Mouse (Mus musculus) G1E (cell line): ENCODE results near the gene Map7d3. TPM values are rescaled to one million over a fixed set of nuclear protein-coding genes. Genes with fewer than 3 reads are reported as not detected.

Experiments used
- ATAC-seq: 2 replicates; pipeline ENCODE4 v1.8.0; 2016; ENCODE audit warnings: mild to moderate bottlenecking; ENCODE audit not compliant: insufficient number of reproducible peaks, poor library complexity, low FRiP score, severe bottlenecking; ENCODE audit errors: extremely low read depth
- DNase-seq: peaks from one replicate; pipeline ENCODE4 v3.0.0; 2012; ENCODE audit warnings: low spot score
- H3K27me3 ChIP-seq: 2 replicates; pipeline ENCODE4 v1.6.1; 2012; ENCODE audit warnings: mild to moderate bottlenecking, low read length, inconsistent platforms; ENCODE audit not compliant: insufficient read depth
- H3K36me3 ChIP-seq: replicated peaks from 2 replicates; pipeline ENCODE3; 2012; ENCODE audit warnings: mild to moderate bottlenecking, inconsistent platforms
- H3K4me1 ChIP-seq: 2 replicates; pipeline ENCODE4 v1.6.1; 2012; ENCODE audit warnings: low read depth, low read length, inconsistent platforms, mixed read lengths; ENCODE audit not compliant: insufficient read depth
- H3K4me3 ChIP-seq: 2 replicates; pipeline ENCODE4 v1.5.1; 2012; ENCODE audit warnings: low read depth, mild to moderate bottlenecking, inconsistent platforms, low read length, moderate library complexity, mixed read lengths
- H3K9me3 ChIP-seq: replicated peaks from 2 replicates; pipeline ENCODE4 v1.6.1; 2012; ENCODE audit warnings: inconsistent platforms
- CTCF ChIP-seq: IDR thresholded peaks from 2 replicates; pipeline ENCODE4 v1.5.1; 2012; ENCODE audit warnings: low read depth, low read length, inconsistent platforms, mixed read lengths
- GATA1 ChIP-seq: IDR thresholded peaks from 2 replicates; pipeline ENCODE4 v1.6.1; 2012; ENCODE audit warnings: borderline replicate concordance, low read length, inconsistent platforms, mixed read lengths
- GATA2 ChIP-seq: IDR thresholded peaks from 2 replicates; pipeline ENCODE4 v1.6.1; 2012; ENCODE audit warnings: low read depth, low read length, inconsistent platforms, borderline replicate concordance
- POLR2AphosphoS5 ChIP-seq: IDR thresholded peaks from 2 replicates; pipeline ENCODE4 v1.6.1; 2012; ENCODE audit warnings: low read depth, low read length, inconsistent platforms; ENCODE audit not compliant: insufficient replicate concordance
- TAL1 ChIP-seq: conservative IDR thresholded peaks from 2 replicates; pipeline ENCODE4 v1.6.1; 2012; ENCODE audit warnings: low read depth, low read length, inconsistent platforms, mixed read lengths
- polyA plus RNA-seq: library from polyadenylated mRNA; stranded (reverse); fragments of >175 nt; gene quantifications from 2 replicates; pipeline ENCODE4 v1.2.3, GENCODE M21; 2012
- total RNA-seq, 2 experiments: library from RNA; stranded (forward) in 1 of 2; stranded (reverse) in 1 of 2; fragments of 200-1000 nt in 1 of 2; fragments of >200 nt in 1 of 2; fragmentation: Nextera tagmentation in 1 of 2; gene quantifications; 2 replicates each; pipeline ENCODE4 v1.2.3; 2014 to 2017

Gene Map7d3
- total and polyA plus RNA-seq, 3 experiments, result not detected

- H3K36me3 ChIP-seq, result no peaks in the 10 kb centered on the region
- DNase-seq (no peak), ATAC-seq (no peak)
Observed at GRCm38 (mm10) chrX:56760257-56760760, 61.8 kb downstream of the Map7d3 start.

GRCm38 (mm10) chrX:56756352-56756751 lies 65.8 kb downstream of the Map7d3 start:
- no peaks in the 10 kb centered on the region for H3K36me3 ChIP-seq

More at GRCm38 (mm10) chrX:56760257-56760760, 61.8 kb downstream of the Map7d3 start:
- Histone ChIP-seq H3K9me3 (no peaks in the 10 kb centered on the region), H3K27me3 (no peaks in the 10 kb centered on the region), H3K4me3 (no peak overlapping the region), H3K4me1 (no peaks in the 10 kb centered on the region)
- TF ChIP-seq CTCF, result no peak
- no peak for TF ChIP-seq TAL1
- no peak for TF ChIP-seq POLR2AphosphoS5
- no peak for TF ChIP-seq GATA2

GRCm38 (mm10) chrX:56755646-56756045 lies 66.5 kb downstream of the Map7d3 start:
- H3K36me3 ChIP-seq, result no peaks in the 10 kb centered on the region

More at GRCm38 (mm10) chrX:56756352-56756751, 65.8 kb downstream of the Map7d3 start:
- TF ChIP-seq POLR2AphosphoS5 (no peak), CTCF (no peak), GATA1 (no peak), TAL1 (no peak), GATA2 (no peak)
- ATAC-seq (no peak), DNase-seq (no peak)
- Histone ChIP-seq H3K27me3 (no peaks in the 10 kb centered on the region), H3K4me1 (no peaks in the 10 kb centered on the region), H3K9me3 (no peaks in the 10 kb centered on the region), H3K4me3 (no peak overlapping the region)

GRCm38 (mm10) chrX:56753317-56754289 lies 68.5 kb downstream of the Map7d3 start:
- Histone ChIP-seq H3K4me1 (no peaks in the 10 kb centered on the region), H3K27me3 (no peaks in the 10 kb centered on the region), H3K4me3 (no peak overlapping the region), H3K9me3 (no peaks in the 10 kb centered on the region), H3K36me3 (no peaks in the 10 kb centered on the region)
- TF ChIP-seq TAL1 (no peak), POLR2AphosphoS5 (no peak), CTCF (no peak), GATA1 (no peak), GATA2 (no peak)
- DNase-seq (no peak), ATAC-seq (no peak)

More at GRCm38 (mm10) chrX:56755646-56756045, 66.5 kb downstream of the Map7d3 start:
- H3K9me3 ChIP-seq, result no peaks in the 10 kb centered on the region
- no peak for TF ChIP-seq GATA1
- TF ChIP-seq TAL1, result no peak
- TF ChIP-seq POLR2AphosphoS5, result no peak
- TF ChIP-seq CTCF, result no peak
- TF ChIP-seq GATA2, result no peak
- no peak for ATAC-seq
- no peaks in the 10 kb centered on the region for H3K27me3 ChIP-seq
- no peak for DNase-seq
- H3K4me1 ChIP-seq, result no peaks in the 10 kb centered on the region
- H3K4me3 ChIP-seq, result no peak overlapping the region

- no peaks in the 10 kb centered on the region for H3K4me1 ChIP-seq
- TF ChIP-seq GATA2, result no peak
- H3K9me3 ChIP-seq, result no peaks in the 10 kb centered on the region
- DNase-seq, result no peak
- ATAC-seq, result no peak
- no peak overlapping the region for H3K4me3 ChIP-seq
- no peaks in the 10 kb centered on the region for H3K36me3 ChIP-seq
- H3K27me3 ChIP-seq, result no peaks in the 10 kb centered on the region
Observed at GRCm38 (mm10) chrX:56752144-56752543, 70.0 kb downstream of the Map7d3 start.

- Histone ChIP-seq H3K36me3 (no peaks in the 10 kb centered on the region), H3K27me3 (no peaks in the 10 kb centered on the region), H3K9me3 (no peaks in the 10 kb centered on the region), H3K4me1 (no peaks in the 10 kb centered on the region), H3K4me3 (no peak overlapping the region)
- DNase-seq (no peak), ATAC-seq (no peak)
- TF ChIP-seq TAL1, result no peak
- TF ChIP-seq GATA2, result no peak
- no peak for TF ChIP-seq CTCF
- no peak for TF ChIP-seq POLR2AphosphoS5
- TF ChIP-seq GATA1, result no peak
Observed at GRCm38 (mm10) chrX:56751536-56751935, 70.6 kb downstream of the Map7d3 start.

Other genes with a start within 250 kb of the Map7d3 start
- 24.4 and 26.4 TPM in 2 replicates for gene Mmgt1, start 224.3 kb downstream of the Map7d3 start, total RNA-seq (2014; fragmentation: Nextera tagmentation)
- gene Mmgt1, start 224.3 kb downstream of the Map7d3 start, total RNA-seq (2017), result 18.9 and 20.7 TPM in 2 replicates
- gene Mmgt1, start 224.3 kb downstream of the Map7d3 start, polyA plus RNA-seq, result 0.36 and 0.78 TPM in 2 replicates
- 13.9 and 15.0 TPM in 2 replicates for gene Slc9a6, start 212.6 kb downstream of the Map7d3 start, total RNA-seq (2014; fragmentation: Nextera tagmentation)
- gene Slc9a6, start 212.6 kb downstream of the Map7d3 start, total RNA-seq (2017), result 9.0 and 10.5 TPM in 2 replicates
- 11.0 and 15.7 TPM in 2 replicates for gene Slc9a6, start 212.6 kb downstream of the Map7d3 start, polyA plus RNA-seq
- gene Fhl1, start 90.5 kb downstream of the Map7d3 start, total RNA-seq (2014; fragmentation: Nextera tagmentation), result not detected in 2 replicates
- 0.11 TPM in 1 of 2 replicates, not detected in the other for gene Fhl1, start 90.5 kb downstream of the Map7d3 start, total RNA-seq (2017)
- not detected in 2 replicates for gene Fhl1, start 90.5 kb downstream of the Map7d3 start, polyA plus RNA-seq
- gene Adgrg4, start 47.8 kb upstream of the Map7d3 start, total RNA-seq (2014; fragmentation: Nextera tagmentation), result not detected in 2 replicates
- gene Adgrg4, start 47.8 kb upstream of the Map7d3 start, total RNA-seq (2017), result 0.05 and 0.12 TPM in 2 replicates
- gene Adgrg4, start 47.8 kb upstream of the Map7d3 start, polyA plus RNA-seq, result not detected in 2 replicates
- not detected in 2 replicates for gene Brs3, start 220.7 kb upstream of the Map7d3 start, total RNA-seq (2014; fragmentation: Nextera tagmentation)
- gene Brs3, start 220.7 kb upstream of the Map7d3 start, total RNA-seq (2017), result 0.05 TPM in 1 of 2 replicates, not detected in the other
- gene Brs3, start 220.7 kb upstream of the Map7d3 start, polyA plus RNA-seq, result not detected in 2 replicates
- 53.4 and 58.5 TPM in 2 replicates for gene Htatsf1, start 231.3 kb upstream of the Map7d3 start, total RNA-seq (2014; fragmentation: Nextera tagmentation)
- 56.5 and 57.1 TPM in 2 replicates for gene Htatsf1, start 231.3 kb upstream of the Map7d3 start, total RNA-seq (2017)
- 21.2 and 22.1 TPM in 2 replicates for gene Htatsf1, start 231.3 kb upstream of the Map7d3 start, polyA plus RNA-seq